Mouse (Mus musculus) testis, adult 2 months (tissue): ENCODE measurements around the gene Fbxo11.

Source experiments
- CTCF ChIP-seq: fragments of 200-500 bp; IDR thresholded peaks from 2 replicates; pipeline ENCODE4 v1.5.1; 2012; ENCODE audit warnings: low read depth, mild to moderate bottlenecking, inconsistent platforms, low read length, moderate library complexity; ENCODE audit not compliant: control insufficient read depth, insufficient read depth, insufficient replicate concordance
- POLR2A ChIP-seq: fragments of 200-500 bp; IDR thresholded peaks from 2 replicates; pipeline ENCODE4 v1.6.1; 2012; ENCODE audit warnings: low read depth, mild to moderate bottlenecking, inconsistent platforms, low read length, moderate library complexity; ENCODE audit not compliant: control insufficient read depth

GRCm38 (mm10) chr17:88061942-88062341, 3.1 kb downstream of the Fbxo11 start:
- TF ChIP-seq POLR2A (no peak), CTCF (no peak)
